Mouse (Mus musculus) MEL (cell line): ENCODE measurements around the gene Cenpm.

Experiments
- CTCF ChIP-seq, 3 experiments: IDR thresholded peaks in 2 of 3; conservative IDR thresholded peaks in 1 of 3; 2 replicates each; pipeline ENCODE4 v1.5.1; 2011 to 2012; ENCODE audit warnings: low read length in 3 of 3, low read depth in 2 of 3, mild to moderate bottlenecking in 2 of 3, improper control_type of control experiment in 1 of 3, inconsistent platforms in 1 of 3, mixed read lengths in 1 of 3, moderate library complexity in 1 of 3; ENCODE audit not compliant: control insufficient read depth in 1 of 3, insufficient read depth in 1 of 3, poor library complexity in 1 of 3, severe bottlenecking in 1 of 3
- E2F4 ChIP-seq: IDR thresholded peaks from 2 replicates; pipeline ENCODE4 v1.6.1; 2011; ENCODE audit warnings: low read depth, low read length, improper control_type of control experiment, borderline replicate concordance
- GABPA ChIP-seq: IDR thresholded peaks from 2 replicates; pipeline ENCODE4 v1.6.1; 2012; ENCODE audit warnings: low read depth, mild to moderate bottlenecking, inconsistent platforms, low read length, improper control_type of control experiment, moderate library complexity
- MAZ ChIP-seq: IDR thresholded peaks from 2 replicates; pipeline ENCODE4 v1.6.1; 2012; ENCODE audit warnings: low read depth, mild to moderate bottlenecking, inconsistent platforms, low read length, improper control_type of control experiment
- POLR2AphosphoS5 ChIP-seq: IDR thresholded peaks from 2 replicates; pipeline ENCODE4 v1.6.1; 2012; ENCODE audit warnings: low read depth, borderline replicate concordance, mild to moderate bottlenecking, inconsistent platforms, low read length, moderate library complexity, mixed read lengths

- TF ChIP-seq POLR2AphosphoS5 (no peak), CTCF (IDR thresholded peaks at IDR 0.05 in 2 of 3, conservative IDR thresholded peaks at IDR 0.05 in 1 of 3; ENCODE audit: control insufficient read depth in 1 of 3, insufficient read depth in 1 of 3, low read depth in 2 of 3, low read length in 3 of 3, poor library complexity in 1 of 3, severe bottlenecking in 1 of 3) (no peak; a peak in 1 of 6 replicates), MAZ (no peak), E2F4 (no peak), GABPA (no peak)
Measured at GRCm38 (mm10) chr15:82186931-82187330, 57.6 kb downstream of the Cenpm start.
